Mouse (Mus musculus): ENCODE measurements around the gene Ppib. TPM values are rescaled to one million over a fixed set of nuclear protein-coding genes. Genes with fewer than 3 reads are reported as not detected.

Ppib gene
- total RNA-seq, 1 experiment from 2014 or later: 575 TPM

Other genes with a start within 250 kb of the Ppib start
- gene Zfp609, start 232.7 kb upstream of the Ppib start, total RNA-seq (2017): 4.9 and 11.9 TPM in 2 replicates
- gene Pclaf, start 170.0 kb upstream of the Ppib start, total RNA-seq (2017): 191 and 193 TPM in 2 replicates
- gene Trip4, start 151.4 kb upstream of the Ppib start, total RNA-seq (2017): 15.3 and 25.6 TPM in 2 replicates
- gene Csnk1g1, start 151.3 kb upstream of the Ppib start, total RNA-seq (2017): 29.1 and 36.9 TPM in 2 replicates
- 1.2 and 1.7 TPM in 2 replicates for gene Snx22, start 9.5 kb downstream of the Ppib start, total RNA-seq (2017)
- gene Snx1, start 66.4 kb downstream of the Ppib start, total RNA-seq (2017): 101 and 122 TPM in 2 replicates
- gene Ciao2a, start 66.4 kb downstream of the Ppib start, total RNA-seq (2017): 177 and 182 TPM in 2 replicates
- gene Dapk2, start 98.0 kb downstream of the Ppib start, total RNA-seq (2017): 4.0 and 4.1 TPM in 2 replicates

All from common myeloid progenitor, adult 5-6 weeks (primary cell).